Mouse (Mus musculus): ENCODE measurements around the gene Fbxw13. TPM values are rescaled to one million over a fixed set of nuclear protein-coding genes. Genes with fewer than 3 reads are reported as not detected.

The Fbxw13 gene
- not detected in 2 replicates for polyA plus RNA-seq (2021; fragmentation: Nextera tagmentation)
- long read RNA-seq, experiment 1 = 0 reads
- long read RNA-seq, experiment 2 = 0 reads

GRCm38 (mm10) chr9:109195875-109196274 lies at the start of gene Fbxw13:
Fbxw13 (minus strand) TSS chr9:109195975.

GRCm38 (mm10) chr9:109234654-109235053 lies 38.9 kb upstream of the Fbxw13 start, which contains the start of gene Fbxw20:
Fbxw20 (minus strand) TSS chr9:109234754.

GRCm38 (mm10) chr9:109161941-109162340 lies 33.8 kb downstream of the Fbxw13 start, which contains the start of gene Fbxw21:
Fbxw21 (minus strand) TSS chr9:109162041.

Other genes with a start within 250 kb of the Fbxw13 start
- gene Col7a1, start 242.4 kb downstream of the Fbxw13 start, polyA plus RNA-seq (2021; fragmentation: Nextera tagmentation) = 0.01 TPM in 1 of 2 replicates, not detected in the other
- not detected in 2 replicates for gene Ucn2, start 210.0 kb downstream of the Fbxw13 start, polyA plus RNA-seq (2021; fragmentation: Nextera tagmentation)
- gene Pfkfb4, start 204.2 kb downstream of the Fbxw13 start, polyA plus RNA-seq (2021; fragmentation: Nextera tagmentation) = 5.0 and 6.6 TPM in 2 replicates
- gene Shisa5, start 157.4 kb downstream of the Fbxw13 start, polyA plus RNA-seq (2021; fragmentation: Nextera tagmentation) = 144 and 161 TPM in 2 replicates
- gene Trex1, start 136.2 kb downstream of the Fbxw13 start, polyA plus RNA-seq (2021; fragmentation: Nextera tagmentation) = 10.1 and 12.5 TPM in 2 replicates
- 15.6 and 21.1 TPM in 2 replicates for gene Atrip, start 121.9 kb downstream of the Fbxw13 start, polyA plus RNA-seq (2021; fragmentation: Nextera tagmentation)
- gene Ccdc51, start 113.5 kb downstream of the Fbxw13 start, polyA plus RNA-seq (2021; fragmentation: Nextera tagmentation) = 4.0 and 5.0 TPM in 2 replicates
- 716 and 866 TPM in 2 replicates for gene Tma7, start 113.4 kb downstream of the Fbxw13 start, polyA plus RNA-seq (2021; fragmentation: Nextera tagmentation)
- 11.7 and 15.9 TPM in 2 replicates for gene Plxnb1, start 100.6 kb downstream of the Fbxw13 start, polyA plus RNA-seq (2021; fragmentation: Nextera tagmentation)
- not detected in 2 replicates for gene Fbxw21, start 33.9 kb downstream of the Fbxw13 start, polyA plus RNA-seq (2021; fragmentation: Nextera tagmentation)
- gene Fbxw20, start 38.8 kb upstream of the Fbxw13 start, polyA plus RNA-seq (2021; fragmentation: Nextera tagmentation) = not detected in 2 replicates
- not detected in 2 replicates for gene Fbxw14, start 91.7 kb upstream of the Fbxw13 start, polyA plus RNA-seq (2021; fragmentation: Nextera tagmentation)
- not detected in 2 replicates for gene Fbxw28, start 143.7 kb upstream of the Fbxw13 start, polyA plus RNA-seq (2021; fragmentation: Nextera tagmentation)
- gene Fbxw22, start 208.3 kb upstream of the Fbxw13 start, polyA plus RNA-seq (2021; fragmentation: Nextera tagmentation) = not detected in 2 replicates

All from left cerebral cortex, adult 6 months (tissue).